Mouse (Mus musculus) thymus, adult 2 months (tissue): ENCODE data around the gene Ube2s. TPM values are rescaled to one million over a fixed set of nuclear protein-coding genes. Genes with fewer than 3 reads are reported as not detected.
A peak's percentile ranks its signal among the peaks of the same experiment; 100 is the strongest.

Source experiments
- DNase-seq: peaks from one replicate; pipeline ENCODE4 v3.0.0; 2021
- H3K27ac ChIP-seq: fragments of 200-500 bp; 2 replicates; pipeline ENCODE4 v1.5.1; 2012; ENCODE audit warnings: low read length, control low read depth; ENCODE audit not compliant: control insufficient read depth, insufficient read depth
- H3K27me3 ChIP-seq: fragments of 200-500 bp; 2 replicates; pipeline ENCODE4 v1.6.1; 2012; ENCODE audit warnings: mild to moderate bottlenecking, low read length, moderate library complexity, mixed read lengths; ENCODE audit not compliant: control insufficient read depth, insufficient read depth
- H3K36me3 ChIP-seq: fragments of 200-500 bp; 2 replicates; pipeline ENCODE4 v1.6.1; 2012; ENCODE audit warnings: mild to moderate bottlenecking, low read length, moderate library complexity; ENCODE audit not compliant: control insufficient read depth, insufficient read depth
- H3K4me1 ChIP-seq: fragments of 200-500 bp; replicated peaks from 2 replicates; pipeline ENCODE4 v1.6.1; 2012; ENCODE audit warnings: low read length; ENCODE audit not compliant: control insufficient read depth, insufficient read depth
- H3K4me3 ChIP-seq: fragments of 200-500 bp; 2 replicates; pipeline ENCODE4 v1.5.1; 2012; ENCODE audit warnings: mild to moderate bottlenecking, low read length, control low read depth, moderate library complexity; ENCODE audit not compliant: control insufficient read depth, insufficient read depth
- CTCF ChIP-seq: fragments of 200-500 bp; IDR thresholded peaks from 2 replicates; pipeline ENCODE4 v1.5.1; 2012; ENCODE audit warnings: mild to moderate bottlenecking, control low read depth, low read length, moderate library complexity, borderline replicate concordance; ENCODE audit not compliant: control insufficient read depth, poor library complexity, insufficient read depth; ENCODE audit errors: extremely low read depth
- POLR2A ChIP-seq: fragments of 200-500 bp; IDR thresholded peaks from 2 replicates; pipeline ENCODE4 v1.6.1; 2012; ENCODE audit warnings: mild to moderate bottlenecking, low read length, control low read depth, moderate library complexity; ENCODE audit not compliant: control insufficient read depth, poor library complexity, insufficient read depth; ENCODE audit errors: extremely low read depth
- WGBS: fragments of 180-500 bp; shearing (Covaris S2); methylation state at CpG from one replicate; pipeline ENCODE4 v1.1.7; 2018; 5-methylcytosine and 5-hydroxymethylcytosine counted together
- polyA plus RNA-seq: library from polyadenylated mRNA; depleted of rRNA; stranded (reverse); fragments of >200 nt; gene quantifications from 2 replicates; pipeline ENCODE4 v1.2.3, GENCODE M21; 2012

Gene Ube2s
- polyA plus RNA-seq, 1 experiment: 970 TPM

DNA sequence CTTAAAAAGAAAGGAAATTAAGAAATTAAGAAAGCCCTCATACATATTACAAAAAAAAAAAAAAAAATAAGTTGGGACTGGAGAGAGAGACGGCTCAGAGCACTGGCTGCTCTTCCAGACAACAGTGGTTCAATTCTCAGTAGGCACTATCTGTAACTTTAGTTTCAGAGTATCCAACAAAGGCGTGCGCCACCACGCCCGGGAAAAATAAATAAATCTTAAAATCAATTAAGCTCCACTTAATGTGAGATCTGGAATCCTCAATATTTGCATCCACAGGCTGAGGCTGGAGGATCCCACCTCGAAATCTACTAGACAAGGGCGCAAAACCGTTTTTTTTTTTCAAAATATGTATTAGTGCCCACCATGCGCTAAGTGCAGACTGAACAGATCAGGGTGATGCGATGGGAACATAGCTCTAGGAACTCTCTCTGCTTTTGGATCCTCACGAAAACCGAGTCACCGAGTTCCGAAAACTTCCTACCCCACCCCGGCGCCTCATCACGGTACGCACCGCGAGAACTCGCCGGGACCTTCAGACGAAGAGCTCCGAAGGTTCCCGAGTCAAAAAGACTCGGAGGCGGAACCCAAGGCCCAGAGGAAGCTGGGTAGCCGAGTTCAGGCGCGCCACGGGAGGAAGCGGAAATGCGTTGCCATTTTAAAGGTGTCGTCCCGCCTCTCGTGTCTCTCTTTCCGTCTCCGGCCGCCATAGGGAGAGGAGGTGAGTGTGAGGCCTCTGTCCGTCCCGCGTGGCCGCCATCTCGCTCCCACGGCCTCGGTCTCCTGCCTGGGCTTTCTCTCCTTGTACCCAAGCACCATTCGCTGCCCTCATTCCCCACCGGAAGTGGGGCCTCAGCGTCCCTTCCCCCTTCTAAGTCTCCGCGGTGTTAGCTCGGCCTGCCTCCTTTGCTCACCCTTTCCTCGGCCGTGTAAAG is 19.8 kb downstream of the Ube2s start, which contains the start of gene Rpl28:
Rpl28 (plus strand) TSS at position 597 of the 935 bp plus-strand sequence.
- Histone ChIP-seq H3K4me1 (peaks cover 24% of the 10 kb centered on the region), H3K4me3 (peak within 1 kb of the TSS; percentile 94), H3K27ac (peak within 1 kb of the TSS; percentile 57), H3K36me3 (peaks cover 37% of the 10 kb centered on the region), H3K27me3 (no peaks in the 10 kb centered on the region; the same call in 1 of the 2 replicates)
- under 1% methylated on average over 53 of the region's 54 CpGs for WGBS
- DNase-seq: peak; percentile 93
- TF ChIP-seq CTCF: 0 out of 2 replicates have a peak, but pooled peaks have one; percentile 16
- TF ChIP-seq POLR2A: peak; percentile 87

DNA sequence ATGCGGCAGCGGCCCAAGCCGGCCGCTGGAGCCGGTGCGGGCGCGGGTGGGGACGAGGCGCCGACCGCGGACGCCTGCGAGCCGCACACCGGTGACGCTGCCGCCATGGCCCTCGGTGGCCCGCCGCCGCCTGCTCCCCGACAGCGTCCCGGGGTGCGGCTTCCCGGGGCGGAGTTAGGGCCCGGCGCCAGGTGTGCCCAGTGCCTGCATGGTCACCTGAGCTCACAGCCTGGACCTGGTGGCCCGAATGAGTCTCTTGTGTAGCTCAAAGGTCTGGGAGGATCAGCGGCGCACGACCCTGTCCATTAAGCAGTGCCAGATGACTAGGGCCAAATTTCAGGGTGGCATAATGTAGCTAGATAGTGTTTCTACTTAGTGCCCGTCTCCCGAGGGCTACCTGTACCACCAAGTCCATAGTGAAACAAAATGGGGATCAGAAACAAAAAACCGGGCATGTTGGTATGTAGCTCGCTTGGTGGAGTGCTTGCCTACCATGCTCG is 22.9 kb downstream of the Ube2s start, which contains the start of gene Tmem238:
Tmem238 (minus strand) TSS at position 221 of the 500 bp plus-strand sequence.
- H3K27me3 ChIP-seq: no peaks in the 10 kb centered on the region; the same call in 1 of the 2 replicates
- H3K36me3 ChIP-seq: peaks cover 9% of the 10 kb centered on the region
- DNase-seq: peak; percentile 13
- peak within 1 kb of the TSS; percentile 50 for H3K4me3 ChIP-seq
- 12% methylated on average over 40 of the region's 40 CpGs for WGBS
- no peak within 1 kb of the TSS for H3K27ac ChIP-seq
- TF ChIP-seq CTCF (no peak), POLR2A (no peak)
- H3K4me1 ChIP-seq: peaks cover 24% of the 10 kb centered on the region

DNA sequence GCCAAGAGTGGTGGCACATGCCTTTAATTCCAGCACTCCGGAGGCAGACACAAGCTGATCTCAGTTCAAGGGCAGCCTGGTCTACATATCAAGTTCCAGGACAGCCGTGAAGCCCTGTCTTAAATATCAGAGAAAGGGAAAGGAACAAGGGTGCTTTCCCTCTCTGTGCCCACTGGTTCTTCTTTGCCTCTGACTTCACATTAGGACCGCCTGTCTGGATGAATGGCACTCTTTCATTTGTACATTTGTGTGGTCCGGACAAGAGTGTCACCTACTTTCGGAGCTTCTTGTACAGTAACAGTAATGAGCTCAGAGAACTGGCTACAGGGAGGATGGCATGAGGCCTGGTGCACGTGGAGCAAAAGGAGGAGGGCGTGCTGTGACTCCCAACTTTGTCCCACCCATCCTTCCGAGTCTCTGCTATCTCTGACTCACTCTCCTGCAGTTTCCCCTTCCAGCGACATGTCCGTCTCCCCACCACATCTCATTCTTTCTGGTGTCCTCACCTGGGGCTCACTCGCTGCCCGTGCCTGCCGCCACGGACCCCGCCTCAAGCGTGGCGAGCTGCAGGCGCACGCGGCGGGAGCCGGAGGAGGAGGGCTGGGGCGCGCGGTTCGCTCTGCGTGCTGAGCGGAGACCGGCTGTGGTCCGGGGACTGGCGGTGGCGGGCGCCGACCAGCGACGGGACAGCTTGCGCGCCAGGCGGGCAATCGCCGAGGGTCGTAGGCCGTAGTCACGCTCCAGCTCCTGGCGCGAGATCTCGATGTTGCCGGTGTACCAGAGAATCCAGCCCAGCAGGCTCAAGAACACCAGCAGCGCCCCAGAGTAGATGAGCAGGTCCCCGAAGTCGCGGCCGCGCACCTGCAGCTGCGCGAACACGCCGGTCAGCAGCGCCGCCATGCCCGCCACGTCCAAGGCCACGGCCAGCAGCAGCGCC is 23.6 kb downstream of the Ube2s start:
- peaks cover 20% of the 10 kb centered on the region for H3K4me1 ChIP-seq
- 4% methylated on average over 64 of the region's 64 CpGs for WGBS

DNA sequence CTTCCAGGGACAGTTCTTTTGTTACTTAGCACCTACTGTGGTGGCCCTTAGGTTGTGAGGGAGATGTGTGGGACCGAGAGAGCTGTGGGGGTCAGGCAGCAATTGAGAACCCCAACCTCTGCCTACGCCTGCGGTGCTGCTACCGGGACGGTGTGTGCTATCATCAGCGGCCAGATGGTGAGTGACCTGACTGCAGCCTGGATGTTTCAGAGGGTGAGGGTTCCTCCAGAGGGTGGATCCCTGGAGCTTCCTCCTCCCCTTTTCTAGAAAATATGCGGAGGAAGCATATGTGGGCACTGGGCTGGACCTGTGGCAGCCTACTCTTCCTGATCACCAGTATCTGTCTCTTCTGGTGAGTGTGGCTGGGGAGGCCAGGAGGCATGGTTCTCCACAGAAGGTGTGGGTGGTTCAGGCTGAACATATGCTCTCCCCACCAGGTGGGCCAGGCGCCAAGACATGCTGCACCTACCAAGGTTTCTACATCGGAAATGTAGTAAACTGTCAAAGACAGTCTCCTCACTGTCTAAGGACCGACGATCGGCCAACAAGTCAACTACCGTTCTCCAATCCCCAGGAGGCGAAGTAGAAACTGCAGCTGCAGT is 28.6 kb downstream of the Ube2s start:
- TF ChIP-seq POLR2A (no peak), CTCF (no peak)
- no peaks in the 10 kb centered on the region for H3K36me3 ChIP-seq
- H3K4me1 ChIP-seq: peaks cover 6% of the 10 kb centered on the region
- WGBS: 82% methylated on average over 14 of the region's 14 CpGs
- H3K4me3 ChIP-seq: no peak overlapping the region
- no peaks in the 10 kb centered on the region; the same call in 1 of the 2 replicates for H3K27me3 ChIP-seq
- DNase-seq: no peak
- H3K27ac ChIP-seq: no peak overlapping the region

More for the DNA sequence above, 23.6 kb downstream of the Ube2s start:
- DNase-seq: peak; percentile 30
- no peak overlapping the region for H3K27ac ChIP-seq
- peak overlapping the region; percentile 50 for H3K4me3 ChIP-seq
- H3K36me3 ChIP-seq: peaks cover 2% of the 10 kb centered on the region; the same call in 1 of the 2 replicates
- TF ChIP-seq CTCF (no peak; the same call in 1 of the 2 replicates), POLR2A (no peak)
- H3K27me3 ChIP-seq: no peaks in the 10 kb centered on the region; the same call in 1 of the 2 replicates

DNA sequence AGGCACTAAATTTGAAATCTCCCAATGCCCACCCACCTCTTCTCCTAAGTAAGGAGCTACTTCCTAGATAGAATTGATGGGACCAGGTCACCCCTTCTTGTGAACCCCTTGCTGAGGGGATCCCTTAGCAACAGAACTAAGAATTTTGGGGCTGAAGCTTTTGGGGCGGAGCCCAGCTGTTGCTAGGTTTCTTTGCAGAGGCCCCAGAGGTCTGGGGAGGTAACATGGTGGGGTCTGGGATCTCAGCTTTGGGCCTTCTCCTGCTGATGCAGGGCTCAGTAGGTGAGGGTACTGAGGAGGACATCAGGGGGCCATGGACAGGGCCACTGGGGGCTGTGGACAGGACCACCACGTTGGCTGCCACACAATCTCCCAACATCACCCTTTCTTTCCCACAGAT is 29.6 kb downstream of the Ube2s start, which contains the start of the genes Il11 and Tmem190:
Il11 (minus strand) TSS at position 101 of the 400 bp plus-strand sequence.
Tmem190 (plus strand) TSS at position 179 of the 400 bp plus-strand sequence.
- Histone ChIP-seq H3K4me1 (no peaks in the 10 kb centered on the region), H3K4me3 (no peak within 1 kb of the TSS), H3K27ac (no peak within 1 kb of the TSS), H3K27me3 (no peaks in the 10 kb centered on the region; the same call in 1 of the 2 replicates), H3K36me3 (no peaks in the 10 kb centered on the region)
- no peak for DNase-seq
- 86% methylated on average over 2 of the region's 2 CpGs for WGBS
- TF ChIP-seq CTCF (no peak), POLR2A (no peak)

DNA sequence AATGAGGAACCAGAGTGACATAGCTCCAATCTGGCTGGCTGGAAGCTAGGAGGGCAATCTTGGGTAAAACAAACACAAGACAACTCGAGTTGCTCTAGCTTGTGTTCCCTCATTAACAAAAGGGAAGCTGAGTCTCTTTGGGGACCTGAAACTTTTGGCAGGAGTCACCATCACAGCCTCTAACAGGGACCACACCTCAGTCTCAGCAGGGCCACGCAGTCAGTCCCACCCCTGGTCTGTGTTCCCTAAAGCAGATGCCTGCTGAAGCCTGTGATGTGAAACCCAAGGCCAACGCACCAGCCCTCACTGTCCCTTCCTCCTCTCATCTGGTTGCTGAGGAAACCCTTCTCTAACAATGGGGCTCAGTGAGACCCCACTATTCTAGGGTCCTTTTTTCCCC is 30.3 kb downstream of the Ube2s start:
- TF ChIP-seq POLR2A (no peak), CTCF (no peak)
- WGBS: 51% methylated on average over 3 of the region's 3 CpGs
- no peak overlapping the region for H3K4me3 ChIP-seq
- no peak overlapping the region for H3K27ac ChIP-seq
- no peaks in the 10 kb centered on the region for H3K36me3 ChIP-seq
- H3K4me1 ChIP-seq: no peaks in the 10 kb centered on the region
- DNase-seq: no peak
- H3K27me3 ChIP-seq: no peaks in the 10 kb centered on the region; the same call in 1 of the 2 replicates
